Mouse (Mus musculus) olfactory bulb, adult 2 months (tissue): ENCODE data around the gene Gp1bb.

Experiments
- CTCF ChIP-seq: fragments of 200-500 bp; IDR thresholded peaks from 2 replicates; pipeline ENCODE4 v1.5.1; 2012; ENCODE audit warnings: low read depth, mild to moderate bottlenecking, low read length, moderate library complexity; ENCODE audit not compliant: insufficient read depth
- POLR2A ChIP-seq: fragments of 200-500 bp; IDR thresholded peaks from 2 replicates; pipeline ENCODE4 v1.6.1; 2012; ENCODE audit warnings: mild to moderate bottlenecking, low read depth, low read length, moderate library complexity; ENCODE audit not compliant: insufficient read depth

GRCm38 (mm10) chr16:18643406-18643998 lies 21.3 kb upstream of the Gp1bb start:
- TF ChIP-seq CTCF (no peak), POLR2A (no peak)
